Mouse (Mus musculus) ZHBTc4 (cell line): Measurements from ENCODE around the gene Hus1b.

Experiments used
- DNase-seq: peaks from one replicate; pipeline ENCODE4 v3.0.0-alpha.2; 2011; ENCODE audit warnings: low read depth, low spot score

Gene Hus1b

GRCm38 (mm10) chr13:30947540-30947939, at the start of gene Hus1b:
TSS of gene Hus1b (minus strand) at chr13:30947759.
- DNase-seq, result peak; percentile 27

- DNase-seq, result no peak
Measured at GRCm38 (mm10) chr13:30994249-30994858, 46.8 kb upstream of the Hus1b start.

DNA sequence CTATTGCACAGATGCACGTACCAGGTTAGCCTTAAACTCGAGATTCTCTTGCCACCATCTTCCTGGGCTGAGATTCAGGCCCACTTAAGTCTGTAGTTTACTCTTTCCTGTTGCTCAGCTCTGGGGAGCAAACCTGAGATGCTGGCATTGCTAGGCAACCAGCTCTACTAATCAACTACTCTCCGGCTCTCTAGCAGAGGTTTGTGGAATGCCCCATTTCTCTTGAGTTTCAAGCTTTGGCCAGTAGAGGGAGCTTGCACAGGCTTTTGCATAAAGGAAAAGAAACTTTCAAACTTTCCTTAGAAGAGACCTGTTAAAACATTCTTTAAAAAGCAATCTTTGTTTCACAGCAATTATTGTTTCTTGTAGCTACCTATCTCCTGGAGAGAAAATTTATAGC, 46.3 kb upstream of the Hus1b start:
- DNase-seq, result peak; percentile 75

GRCm38 (mm10) chr13:30990233-30990632, 42.7 kb upstream of the Hus1b start:
- no peak for DNase-seq

- no peak for DNase-seq
Measured at GRCm38 (mm10) chr13:30989710-30990109, 42.2 kb upstream of the Hus1b start.

GRCm38 (mm10) chr13:30987686-30988085, 40.1 kb upstream of the Hus1b start:
- DNase-seq, result no peak

DNA sequence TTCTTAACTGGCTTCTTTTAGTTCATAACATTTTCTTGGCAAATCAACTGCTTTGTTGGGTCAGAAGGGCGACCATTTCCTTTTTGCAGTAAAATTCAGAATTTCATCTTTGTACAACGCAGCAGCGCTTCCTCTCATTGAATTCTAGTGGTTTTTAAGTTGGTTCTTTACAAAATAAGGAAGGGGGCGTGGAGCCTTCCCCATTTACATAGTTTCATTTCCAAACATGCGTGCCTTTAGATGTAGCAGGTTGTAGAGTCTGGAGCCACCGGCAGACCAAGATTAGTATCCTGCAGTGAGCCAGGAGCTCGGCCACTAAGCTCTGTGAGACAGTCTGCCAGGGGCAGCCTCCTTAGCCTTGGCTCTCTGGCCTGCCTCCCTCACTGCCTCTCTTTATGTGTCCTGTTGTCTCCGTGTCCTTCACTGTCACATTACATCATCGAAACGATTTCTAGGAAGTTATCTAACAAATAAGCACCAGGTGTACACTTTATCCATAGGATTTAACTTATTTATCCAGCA, 39.4 kb upstream of the Hus1b start:
- DNase-seq, result no peak

GRCm38 (mm10) chr13:30985598-30986466, 38.3 kb upstream of the Hus1b start:
- peak; percentile 69 for DNase-seq

- DNase-seq, result no peak
Measured at GRCm38 (mm10) chr13:30985275-30985597, 37.7 kb upstream of the Hus1b start.

- DNase-seq, result peak; percentile 64
Measured at GRCm38 (mm10) chr13:30981666-30982065, 34.1 kb upstream of the Hus1b start.

GRCm38 (mm10) chr13:30978224-30978623, 30.7 kb upstream of the Hus1b start:
- no peak for DNase-seq

- DNase-seq, result no peak
Measured at GRCm38 (mm10) chr13:30976536-30977084, 29.1 kb upstream of the Hus1b start.

DNA sequence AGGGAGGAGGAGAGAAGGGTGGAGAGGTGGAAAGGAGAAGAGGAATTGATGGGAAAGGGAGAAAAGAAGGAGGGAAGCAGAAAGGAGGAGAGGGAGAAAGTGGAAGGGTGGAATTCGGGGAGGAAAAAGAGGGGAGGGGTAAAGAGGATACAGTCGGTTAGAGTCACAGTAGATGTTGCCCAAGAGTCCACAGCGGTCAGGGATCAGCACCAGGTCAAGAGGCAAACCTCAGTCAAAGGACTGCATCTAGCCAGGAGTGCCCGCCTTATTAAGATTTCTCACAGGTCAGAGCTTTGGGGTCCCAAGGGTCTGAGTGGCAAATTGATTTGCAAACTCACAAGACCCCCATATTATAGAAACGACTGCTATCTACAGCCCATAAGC, 26.7 kb upstream of the Hus1b start:
- no peak for DNase-seq

DNA sequence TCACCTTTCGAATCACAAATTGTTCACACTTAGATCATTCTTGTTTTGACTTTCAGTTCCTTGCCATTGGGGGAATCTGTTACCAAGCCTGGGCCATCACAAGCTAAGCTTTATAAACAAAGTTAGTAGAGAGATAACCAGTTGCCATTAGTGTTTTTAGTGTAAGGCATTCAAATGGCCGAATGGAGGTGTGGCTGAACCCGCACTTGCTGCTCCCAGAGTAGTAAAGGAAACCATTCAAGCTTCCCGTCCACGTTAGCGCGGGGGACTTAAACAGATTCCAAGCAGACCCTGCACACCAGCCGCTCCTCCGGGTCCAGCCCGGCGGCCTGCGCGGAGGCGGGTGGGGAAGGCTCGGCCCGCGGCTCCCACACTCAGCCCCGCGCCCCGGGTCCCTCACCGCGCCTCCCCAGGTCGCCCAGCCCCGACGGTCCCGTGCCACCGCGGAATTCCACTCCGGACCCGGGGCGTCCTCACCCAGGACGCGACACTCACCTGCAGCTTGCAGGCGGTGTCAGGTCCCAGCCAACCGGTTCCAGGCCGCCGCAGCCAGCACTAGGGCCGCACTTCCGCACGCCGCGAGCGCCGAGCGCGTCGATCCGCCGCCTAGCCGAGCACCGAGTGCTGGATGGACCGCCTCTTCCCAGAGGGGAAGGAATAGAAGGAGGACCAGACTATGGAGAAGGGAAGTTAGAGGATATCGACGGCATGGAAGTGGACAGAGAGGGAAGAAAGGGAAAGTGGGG, 26.1 kb upstream of the Hus1b start, which contains the start of the genes Exoc2 and Gm5447:
Gene Exoc2, minus strand, starts transcription at position 593 of the 746 bp plus-strand sequence.
Gene Gm5447, plus strand, starts transcription at position 704 of the 746 bp plus-strand sequence.
- DNase-seq, result peak; percentile 95

DNA sequence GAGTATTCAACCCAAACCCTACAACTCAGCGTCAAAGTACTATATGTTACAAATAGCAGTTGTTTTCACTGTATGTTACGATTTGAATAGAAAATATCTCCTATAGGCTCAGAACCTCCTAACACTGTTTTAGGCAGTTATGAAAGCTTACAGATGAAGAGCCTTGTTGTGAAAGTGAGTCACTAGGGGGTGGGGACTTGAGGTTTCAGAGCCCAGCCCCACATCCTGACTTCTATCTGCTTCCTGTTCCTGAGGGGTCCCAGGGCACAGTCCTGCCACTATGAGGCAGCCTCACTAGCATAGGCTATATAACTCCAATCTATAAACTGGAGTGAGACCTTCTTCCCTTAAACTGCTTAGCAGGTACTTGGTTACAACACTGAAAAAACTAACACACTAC, 24.5 kb upstream of the Hus1b start:
- no peak for DNase-seq

DNA sequence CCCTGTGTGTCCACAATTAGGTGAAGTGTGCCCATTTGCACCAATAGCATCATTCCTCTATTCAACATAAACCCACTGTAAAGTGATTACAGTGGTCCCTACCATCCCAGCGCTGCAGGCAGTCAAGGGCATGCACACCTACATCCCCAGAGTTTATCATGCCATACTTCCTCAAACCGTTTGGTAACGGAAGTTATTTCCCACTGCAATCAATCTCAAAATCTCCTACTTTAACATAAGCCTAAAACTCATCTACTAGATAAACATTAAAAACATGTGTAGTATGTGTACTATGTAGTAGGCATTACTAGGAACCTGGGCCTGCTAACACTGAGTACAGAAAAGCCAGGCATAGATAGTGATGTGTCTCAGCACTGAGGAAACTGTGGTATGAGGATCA, 23.5 kb upstream of the Hus1b start:
- no peak for DNase-seq

DNA sequence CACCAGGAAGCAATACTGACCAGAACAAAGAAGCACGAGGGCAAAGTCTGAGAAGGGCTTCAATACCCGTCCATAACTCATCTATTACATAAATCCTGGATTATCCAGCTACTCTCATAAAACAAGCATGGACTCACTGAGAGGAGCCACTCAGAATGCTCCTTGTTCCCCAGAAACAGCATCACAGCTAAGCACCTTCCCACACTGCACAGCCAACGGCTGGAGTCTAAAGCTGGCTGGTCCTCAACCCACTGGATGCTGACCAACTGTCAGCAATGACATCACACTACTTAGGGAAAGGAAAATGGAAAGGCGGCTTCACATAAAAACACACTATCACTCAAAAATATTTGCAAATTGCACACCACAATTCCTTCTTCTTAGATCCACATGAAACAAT, 20.8 kb upstream of the Hus1b start:
- DNase-seq, result no peak

GRCm38 (mm10) chr13:30966507-30966911, 18.9 kb upstream of the Hus1b start:
- peak; percentile 34 for DNase-seq

- no peak for DNase-seq
Measured at GRCm38 (mm10) chr13:30961932-30962331, 14.4 kb upstream of the Hus1b start.

GRCm38 (mm10) chr13:30960714-30961113, 13.2 kb upstream of the Hus1b start:
- DNase-seq, result no peak

GRCm38 (mm10) chr13:30953580-30953979, 6.0 kb upstream of the Hus1b start:
- DNase-seq, result no peak

- no peak for DNase-seq
Measured at GRCm38 (mm10) chr13:30952044-30952443, 4.5 kb upstream of the Hus1b start.
